Mouse (Mus musculus): ENCODE results near the gene Tmod1. TPM values are rescaled to one million over a fixed set of nuclear protein-coding genes. Genes with fewer than 3 reads are reported as not detected.

Gene Tmod1
- polyA plus RNA-seq, 1 experiment = 36.6 TPM

GRCm38 (mm10) chr4:46146881-46147280 is 108.1 kb downstream of the Tmod1 start:
- no peaks in the 10 kb centered on the region for H3K27me3 ChIP-seq (ENCODE audit: control insufficient read depth, insufficient read depth, insufficient read length)
- peaks cover 24% of the 10 kb centered on the region for H3K36me3 ChIP-seq (ENCODE audit: control insufficient read depth, insufficient read depth)
- H3K79me2 ChIP-seq (ENCODE audit: control insufficient read depth, insufficient read depth) = peaks cover 27% of the 10 kb centered on the region
- H3K4me3 ChIP-seq = no peak overlapping the region
- H3K4me2 ChIP-seq (ENCODE audit: low read depth) = no peak overlapping the region
- H3ac ChIP-seq (ENCODE audit: control insufficient read depth, insufficient read length) = no peak overlapping the region
- TF ChIP-seq MYOD1 (IDR thresholded peaks at IDR 0.05; ENCODE audit: control insufficient read depth in 1 of 3, insufficient read length in 2 of 3, low read depth in 2 of 3) (no peak), USF1 (IDR thresholded peaks at IDR 0.05; ENCODE audit: low read depth) (no peak), E2F4 (IDR thresholded peaks at IDR 0.05; ENCODE audit: insufficient read depth) (no peak), CEBPB (IDR thresholded peaks at IDR 0.05; ENCODE audit: insufficient read depth, poor library complexity, severe bottlenecking) (no peak), SRF (IDR thresholded peaks at IDR 0.05; ENCODE audit: control insufficient read depth, insufficient read length, low read depth) (no peak), REST (IDR thresholded peaks at IDR 0.05; ENCODE audit: insufficient read depth, insufficient read length) (no peak), POLR2A (IDR thresholded peaks at IDR 0.05; ENCODE audit: insufficient read length, low read depth) (no peak), POLR2AphosphoS2 (IDR thresholded peaks at IDR 0.05; ENCODE audit: insufficient read length, low read depth) (no peak), MAX (IDR thresholded peaks at IDR 0.05; ENCODE audit: low read depth) (no peak), TCF12 (IDR thresholded peaks at IDR 0.05; ENCODE audit: insufficient read depth, poor library complexity, severe bottlenecking) (no peak), MYOG (IDR thresholded peaks at IDR 0.05; ENCODE audit: control insufficient read depth in 1 of 3, insufficient read depth in 1 of 3, insufficient read length in 2 of 3, low read depth in 2 of 3) (no peak)

- Histone ChIP-seq H3ac (ENCODE audit: control insufficient read depth, insufficient read length) (no peak overlapping the region), H3K27me3 (ENCODE audit: control insufficient read depth, insufficient read depth, insufficient read length) (no peaks in the 10 kb centered on the region), H3K4me3 (no peak overlapping the region), H3K36me3 (ENCODE audit: control insufficient read depth, insufficient read depth) (peaks cover 64% of the 10 kb centered on the region), H3K4me2 (ENCODE audit: low read depth) (no peak overlapping the region), H3K79me2 (ENCODE audit: control insufficient read depth, insufficient read depth) (no peaks in the 10 kb centered on the region)
- no peak for TF ChIP-seq REST (IDR thresholded peaks at IDR 0.05; ENCODE audit: insufficient read depth, insufficient read length)
- no peak for TF ChIP-seq MYOG (IDR thresholded peaks at IDR 0.05; ENCODE audit: control insufficient read depth in 1 of 3, insufficient read depth in 1 of 3, insufficient read length in 2 of 3, low read depth in 2 of 3)
- no peak for TF ChIP-seq TCF3 (IDR thresholded peaks at IDR 0.05; ENCODE audit: insufficient read length, low read depth)
- no peak for TF ChIP-seq E2F4 (IDR thresholded peaks at IDR 0.05; ENCODE audit: insufficient read depth)
- no peak for TF ChIP-seq USF1 (IDR thresholded peaks at IDR 0.05; ENCODE audit: low read depth)
- no peak for TF ChIP-seq CEBPB (IDR thresholded peaks at IDR 0.05; ENCODE audit: insufficient read depth, poor library complexity, severe bottlenecking)
- no peak for TF ChIP-seq POLR2AphosphoS2 (IDR thresholded peaks at IDR 0.05; ENCODE audit: insufficient read length, low read depth)
- TF ChIP-seq POLR2A (IDR thresholded peaks at IDR 0.05; ENCODE audit: insufficient read length, low read depth) = no peak
Observed at GRCm38 (mm10) chr4:46151903-46152544, 113.3 kb downstream of the Tmod1 start.

GRCm38 (mm10) chr4:46164027-46164426 is 125.3 kb downstream of the Tmod1 start:
- Histone ChIP-seq H3ac (ENCODE audit: control insufficient read depth, insufficient read length) (no peak overlapping the region), H3K36me3 (ENCODE audit: control insufficient read depth, insufficient read depth) (peaks cover 80% of the 10 kb centered on the region), H3K27me3 (ENCODE audit: control insufficient read depth, insufficient read depth, insufficient read length) (no peaks in the 10 kb centered on the region), H3K4me2 (ENCODE audit: low read depth) (no peak overlapping the region), H3K79me2 (ENCODE audit: control insufficient read depth, insufficient read depth) (no peaks in the 10 kb centered on the region), H3K4me3 (no peak overlapping the region)
- no peak for TF ChIP-seq SRF (IDR thresholded peaks at IDR 0.05; ENCODE audit: control insufficient read depth, insufficient read length, low read depth)
- no peak for TF ChIP-seq MAX (IDR thresholded peaks at IDR 0.05; ENCODE audit: low read depth)
- TF ChIP-seq MYOG (IDR thresholded peaks at IDR 0.05; ENCODE audit: control insufficient read depth in 1 of 3, insufficient read depth in 1 of 3, insufficient read length in 2 of 3, low read depth in 2 of 3) = no peak
- TF ChIP-seq E2F4 (IDR thresholded peaks at IDR 0.05; ENCODE audit: insufficient read depth) = no peak
- no peak for TF ChIP-seq TCF3 (IDR thresholded peaks at IDR 0.05; ENCODE audit: insufficient read length, low read depth)
- no peak for TF ChIP-seq POLR2AphosphoS2 (IDR thresholded peaks at IDR 0.05; ENCODE audit: insufficient read length, low read depth)
- no peak for TF ChIP-seq USF1 (IDR thresholded peaks at IDR 0.05; ENCODE audit: low read depth)
- no peak for TF ChIP-seq TCF12 (IDR thresholded peaks at IDR 0.05; ENCODE audit: insufficient read depth, poor library complexity, severe bottlenecking)
- no peak for TF ChIP-seq REST (IDR thresholded peaks at IDR 0.05; ENCODE audit: insufficient read depth, insufficient read length)
- no peak for TF ChIP-seq POLR2A (IDR thresholded peaks at IDR 0.05; ENCODE audit: insufficient read length, low read depth)

Other genes with a start within 250 kb of the Tmod1 start
- 0.49 TPM for gene Aldh1b1, start 239.9 kb upstream of the Tmod1 start, polyA plus RNA-seq (2012; fragmentation: generic; extraction: Trizol)
- gene Igfbpl1, start 212.0 kb upstream of the Tmod1 start, polyA plus RNA-seq (2012; fragmentation: generic; extraction: Trizol) = not detected
- not detected for gene Stra6l, start 190.3 kb upstream of the Tmod1 start, polyA plus RNA-seq (2012; fragmentation: generic; extraction: Trizol)
- gene Ccdc180, start 148.6 kb upstream of the Tmod1 start, polyA plus RNA-seq (2012; fragmentation: generic; extraction: Trizol) = not detected
- 12.0 TPM for gene Tdrd7, start 73.6 kb upstream of the Tmod1 start, polyA plus RNA-seq (2012; fragmentation: generic; extraction: Trizol)
- gene Ncbp1, start 99.7 kb downstream of the Tmod1 start, polyA plus RNA-seq (2012; fragmentation: generic; extraction: Trizol) = 62.0 TPM
- 14.9 TPM for gene Tstd2, start 99.8 kb downstream of the Tmod1 start, polyA plus RNA-seq (2012; fragmentation: generic; extraction: Trizol)
- 19.7 TPM for gene Xpa, start 157.4 kb downstream of the Tmod1 start, polyA plus RNA-seq (2012; fragmentation: generic; extraction: Trizol)

All from myocyte (in vitro differentiated cells).